Mouse (Mus musculus) intestine, embryonic 14.5 days (tissue): ENCODE data around the gene Ttll8. TPM values are rescaled to one million over a fixed set of nuclear protein-coding genes. Genes with fewer than 3 reads are reported as not detected.

Experiments used
- ATAC-seq: fragments of 200-750 bp; cut with Nextera tagmentation; replicated peaks from 2 replicates; pipeline ENCODE4 v1.8.0; 2017; ENCODE audit warnings: low read depth, moderate number of reproducible peaks, moderate TSS enrichment, moderate library complexity; ENCODE audit not compliant: low FRiP score, low TSS enrichment
- DNase-seq: peaks from one replicate; pipeline ENCODE4 v3.0.0-alpha.2; 2018; ENCODE audit warnings: low spot score
- H3K27ac ChIP-seq: fragments of 300-500 bp; sonication (generic); 2 replicates; pipeline ENCODE4 v1.5.1; 2014; ENCODE audit warnings: low read depth, mild to moderate bottlenecking, control low read depth
- H3K27me3 ChIP-seq: fragments of 300-500 bp; sonication (generic); replicated peaks from 2 replicates; pipeline ENCODE4 v1.6.1; 2014; ENCODE audit warnings: low read length, control low read depth; ENCODE audit not compliant: control insufficient read depth, insufficient read depth
- H3K36me3 ChIP-seq: fragments of 300-500 bp; sonication (generic); 2 replicates; pipeline ENCODE4 v1.6.1; 2014; ENCODE audit warnings: low read length, control low read depth; ENCODE audit not compliant: control insufficient read depth, insufficient read depth
- H3K4me1 ChIP-seq: fragments of 300-500 bp; sonication (generic); replicated peaks from 2 replicates; pipeline ENCODE4 v1.6.1; 2014; ENCODE audit warnings: low read length, control low read depth, mixed read lengths; ENCODE audit not compliant: control insufficient read depth, insufficient read depth
- H3K4me2 ChIP-seq: fragments of 300-500 bp; sonication (generic); 2 replicates; pipeline ENCODE4 v1.6.1; 2014; ENCODE audit warnings: low read length
- H3K4me3 ChIP-seq: fragments of 300-500 bp; sonication (generic); 2 replicates; pipeline ENCODE4 v1.5.1; 2014; ENCODE audit warnings: low read depth, low read length, control low read depth, mixed read lengths
- H3K9ac ChIP-seq: fragments of 300-500 bp; sonication (generic); 2 replicates; pipeline ENCODE4 v1.6.1; 2014; ENCODE audit warnings: mild to moderate bottlenecking, low read length
- H3K9me3 ChIP-seq: fragments of 300-500 bp; sonication (generic); 2 replicates; pipeline ENCODE4 v1.6.1; 2016; ENCODE audit warnings: low read length, control low read depth; ENCODE audit not compliant: control insufficient read depth
- WGBS: fragments of 180-500 bp; shearing (Covaris S2); extraction: QIAGEN DNeasy Blood & Tissue Kit; methylation state at CpG from one replicate; pipeline ENCODE4 v1.1.7; 2014; 5-methylcytosine and 5-hydroxymethylcytosine counted together
- polyA plus RNA-seq: library from polyadenylated mRNA; unstranded; fragments of >200 nt; fragmentation: Nextera tagmentation; extraction: Ambion mirVana; gene quantifications from 2 replicates; pipeline ENCODE4 v1.2.1, GENCODE M21; 2014

Ttll8 gene
- polyA plus RNA-seq, 1 experiment from 2014 or later, result not detected

DNA sequence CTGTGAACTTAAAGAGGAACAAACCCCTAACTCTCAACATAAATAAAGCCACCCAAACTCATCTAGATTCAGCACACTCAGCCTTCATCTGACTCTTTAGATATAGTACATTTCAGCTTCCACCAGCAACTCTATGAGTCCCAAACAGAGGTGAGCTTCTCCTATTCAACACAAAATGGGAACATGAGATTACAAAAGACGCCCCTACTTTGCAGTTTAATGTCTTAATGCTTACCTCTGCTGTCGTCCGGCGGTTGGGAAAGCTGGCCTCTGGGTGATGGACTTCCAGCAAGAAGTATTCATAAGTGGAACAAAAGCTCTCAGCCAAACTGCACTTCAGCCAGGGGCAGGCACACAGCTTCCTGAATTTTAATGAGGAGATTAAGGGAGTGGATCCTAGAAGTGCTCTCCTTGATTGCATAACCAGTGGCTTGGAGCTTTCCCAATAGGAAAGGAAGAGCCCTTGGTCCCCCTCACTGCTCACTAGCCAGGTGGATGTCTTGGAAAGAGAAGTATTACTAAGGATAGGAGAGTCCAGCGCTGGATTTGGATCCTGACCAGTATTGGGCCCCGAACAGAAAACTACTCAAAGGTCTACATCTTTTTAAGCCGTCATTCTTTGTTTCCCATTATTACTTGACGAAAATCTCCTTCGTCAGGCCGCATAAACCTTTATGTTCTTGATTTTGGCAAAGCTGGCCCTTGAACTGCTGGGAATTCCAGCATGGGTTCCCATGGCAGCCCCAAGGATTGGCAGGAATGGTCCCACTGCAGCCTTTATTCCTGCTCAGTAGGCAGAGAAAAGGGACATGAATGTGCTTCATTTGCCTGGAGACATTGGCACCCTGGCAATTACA lies 24.3 kb upstream of the Ttll8 start, which contains the start of gene Mlc1:
TSS of gene Mlc1 (minus strand) at position 727 of the 857 bp plus-strand sequence.
- no peak within 1 kb of the TSS for H3K4me2 ChIP-seq
- 84% methylated on average over 10 of the region's 10 CpGs for WGBS
- no peaks in the 10 kb centered on the region for H3K4me1 ChIP-seq
- H3K4me3 ChIP-seq, result no peak within 1 kb of the TSS
- no peak within 1 kb of the TSS for H3K27ac ChIP-seq
- ATAC-seq (no peak), DNase-seq (no peak)
- no peaks in the 10 kb centered on the region for H3K27me3 ChIP-seq
- no peaks in the 10 kb centered on the region for H3K36me3 ChIP-seq
- H3K9me3 ChIP-seq, result no peaks in the 10 kb centered on the region
- H3K9ac ChIP-seq, result no peak within 1 kb of the TSS

DNA sequence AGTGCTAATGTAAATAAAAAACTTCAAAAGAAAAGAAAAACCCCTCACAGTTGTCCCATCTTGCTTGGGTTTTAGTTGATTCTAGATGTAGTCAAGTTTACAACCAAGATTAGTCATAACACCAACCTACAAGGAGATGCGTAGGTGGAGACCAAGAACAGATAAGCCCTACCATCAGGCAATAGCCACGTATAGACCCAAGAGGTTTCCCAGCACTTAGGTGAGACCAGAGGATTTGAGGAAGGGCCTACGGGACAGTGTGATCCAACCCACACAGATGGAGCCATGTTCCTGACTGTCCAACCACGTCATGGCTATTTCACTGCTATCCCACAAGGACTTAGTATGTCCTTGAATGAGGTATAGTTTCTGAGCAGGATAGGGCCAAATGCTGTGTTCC lies 18.1 kb upstream of the Ttll8 start:
- 86% methylated on average over 4 of the region's 4 CpGs for WGBS
- Histone ChIP-seq H3K4me2 (no peak overlapping the region), H3K36me3 (no peaks in the 10 kb centered on the region), H3K4me1 (no peaks in the 10 kb centered on the region), H3K27ac (no peak overlapping the region), H3K9ac (no peak overlapping the region), H3K4me3 (no peak overlapping the region), H3K9me3 (no peaks in the 10 kb centered on the region), H3K27me3 (no peaks in the 10 kb centered on the region)
- DNase-seq (no peak), ATAC-seq (no peak)

DNA sequence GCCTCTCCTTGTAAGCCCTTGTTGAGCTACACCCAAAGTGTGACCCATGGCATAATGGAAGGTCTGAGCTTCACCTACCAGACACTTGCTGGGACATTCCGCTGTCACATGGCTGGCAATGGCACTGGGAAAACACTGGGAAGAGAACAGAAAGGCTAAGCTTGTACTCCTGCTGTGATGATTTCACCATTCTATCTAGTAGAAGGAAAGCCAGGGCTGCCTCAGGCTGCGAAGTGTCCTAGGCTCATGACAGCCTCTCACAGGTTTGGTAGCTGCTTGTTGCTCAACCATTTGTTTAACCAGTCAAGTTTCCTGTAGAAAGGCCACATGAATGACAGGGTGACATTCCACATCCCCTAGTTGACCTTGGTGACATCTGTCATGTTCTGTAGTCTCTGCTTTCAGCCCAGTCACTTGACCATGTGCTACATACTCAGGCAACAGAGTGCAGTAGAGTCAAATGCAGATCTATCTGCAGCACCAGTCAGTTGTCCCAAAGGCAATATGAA lies 9.9 kb upstream of the Ttll8 start:
- Histone ChIP-seq H3K27ac (no peak overlapping the region), H3K9me3 (no peaks in the 10 kb centered on the region), H3K4me3 (no peak overlapping the region), H3K27me3 (no peaks in the 10 kb centered on the region), H3K4me1 (no peaks in the 10 kb centered on the region), H3K4me2 (no peak overlapping the region), H3K36me3 (no peaks in the 10 kb centered on the region), H3K9ac (no peak overlapping the region)
- ATAC-seq (no peak), DNase-seq (no peak)
- 95% methylated on average over 2 of the region's 2 CpGs for WGBS

DNA sequence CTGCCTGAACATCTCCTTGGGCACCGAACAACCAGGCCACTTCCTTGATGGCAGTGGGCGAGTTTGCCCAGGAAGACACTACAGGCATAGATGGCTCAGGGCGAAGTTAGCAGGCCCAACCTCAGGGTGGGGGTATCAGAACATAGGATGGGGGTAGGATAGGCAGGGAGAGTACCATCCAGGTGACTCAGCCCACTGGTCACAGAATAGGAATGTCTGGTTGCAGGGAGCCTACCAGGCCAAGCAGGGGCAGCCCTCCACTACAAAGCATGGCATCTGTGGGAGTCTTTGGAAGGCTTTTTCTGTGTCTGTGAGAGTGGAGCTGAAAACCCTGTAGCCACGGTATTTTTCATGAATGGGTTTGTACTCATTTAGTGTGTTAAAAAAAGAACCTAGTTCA lies 3.3 kb upstream of the Ttll8 start:
- ATAC-seq (no peak), DNase-seq (no peak)
- Histone ChIP-seq H3K36me3 (no peaks in the 10 kb centered on the region), H3K27ac (no peak overlapping the region), H3K9ac (no peak overlapping the region), H3K9me3 (no peaks in the 10 kb centered on the region), H3K27me3 (peaks cover 25% of the 10 kb centered on the region), H3K4me3 (no peak overlapping the region), H3K4me1 (no peaks in the 10 kb centered on the region; the same call in 1 of the 2 replicates), H3K4me2 (no peak overlapping the region)
- WGBS, result 89% methylated on average over 4 of the region's 4 CpGs

DNA sequence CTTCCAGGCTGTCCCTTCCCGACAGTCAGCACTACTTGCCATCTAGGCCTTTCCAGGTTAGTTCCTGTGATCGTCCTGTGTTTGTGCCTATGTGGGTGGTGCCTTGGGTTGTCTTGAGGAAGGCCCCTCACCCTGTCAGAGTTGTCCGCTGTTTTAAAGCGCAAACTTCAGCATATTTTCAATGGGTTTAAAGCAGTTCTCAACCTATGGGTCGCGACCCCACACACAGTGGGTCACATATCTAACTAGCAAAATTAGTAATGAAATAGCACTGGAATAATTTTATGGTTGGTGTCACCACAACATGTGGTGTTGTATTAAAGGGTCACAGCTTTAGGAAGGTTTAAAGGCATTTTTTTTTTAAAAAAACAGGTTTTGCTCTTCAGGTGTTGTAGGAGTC lies 1.1 kb upstream of the Ttll8 start:
- Histone ChIP-seq H3K4me3 (no peak overlapping the region), H3K36me3 (no peaks in the 10 kb centered on the region), H3K4me2 (no peak overlapping the region), H3K27ac (no peak overlapping the region), H3K4me1 (no peaks in the 10 kb centered on the region; the same call in 1 of the 2 replicates), H3K9ac (no peak overlapping the region), H3K27me3 (peaks cover 25% of the 10 kb centered on the region), H3K9me3 (no peaks in the 10 kb centered on the region)
- DNase-seq, result no peak
- WGBS, result 79% methylated on average over 6 of the region's 6 CpGs
- ATAC-seq, result no peak

DNA sequence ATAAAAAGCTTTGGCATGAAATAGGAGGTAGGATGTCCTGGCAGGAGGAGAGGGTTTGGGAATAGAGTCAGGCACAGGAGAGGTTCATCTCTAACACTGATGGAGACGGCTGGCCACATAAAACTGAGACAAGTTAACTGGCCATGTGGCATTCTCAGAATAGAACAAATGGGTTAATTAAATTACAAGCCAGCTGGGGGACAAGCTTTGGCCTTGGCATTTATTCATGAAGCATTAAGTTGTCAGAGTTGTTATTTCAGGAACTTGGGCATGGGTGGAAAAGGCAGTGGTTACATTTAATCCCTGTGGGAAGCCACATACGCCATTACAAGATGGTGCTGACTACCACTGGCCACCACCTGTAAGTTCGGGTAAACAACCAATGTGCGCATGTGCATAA lies 3.0 kb downstream of the Ttll8 start:
- no peaks in the 10 kb centered on the region for H3K9me3 ChIP-seq
- H3K36me3 ChIP-seq, result no peaks in the 10 kb centered on the region
- H3K27ac ChIP-seq, result no peak overlapping the region
- H3K4me3 ChIP-seq, result no peak overlapping the region
- ATAC-seq (no peak), DNase-seq (no peak)
- H3K4me1 ChIP-seq, result no peaks in the 10 kb centered on the region; the same call in 1 of the 2 replicates
- H3K4me2 ChIP-seq, result no peak overlapping the region
- H3K9ac ChIP-seq, result no peak overlapping the region
- WGBS, result 77% methylated on average over 4 of the region's 4 CpGs
- peaks cover 25% of the 10 kb centered on the region for H3K27me3 ChIP-seq

DNA sequence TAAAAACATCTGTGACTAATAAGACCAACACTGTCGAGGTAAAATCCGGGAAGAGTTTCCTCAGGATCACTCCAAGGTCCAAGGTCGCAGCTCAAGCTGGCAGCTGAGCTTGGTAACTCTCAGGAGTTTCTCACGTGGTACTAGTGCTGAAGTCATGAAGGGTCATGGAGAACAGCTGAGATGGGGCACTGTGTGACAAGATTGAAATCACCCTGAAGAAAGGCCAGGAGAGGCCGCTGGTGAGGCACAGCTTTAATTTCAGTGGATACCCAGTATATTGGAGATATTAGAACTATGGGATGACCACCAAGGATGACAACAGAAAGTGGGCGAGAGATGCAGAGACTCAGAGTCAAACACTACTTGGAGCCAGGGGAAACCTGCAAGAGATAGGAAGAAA lies 7.4 kb downstream of the Ttll8 start:
- WGBS, result 46% methylated on average over 6 of the region's 6 CpGs
- H3K4me1 ChIP-seq, result no peaks in the 10 kb centered on the region
- no peak overlapping the region for H3K9ac ChIP-seq
- H3K27ac ChIP-seq, result no peak overlapping the region
- no peaks in the 10 kb centered on the region for H3K27me3 ChIP-seq
- no peak overlapping the region for H3K4me3 ChIP-seq
- H3K4me2 ChIP-seq, result no peak overlapping the region
- no peaks in the 10 kb centered on the region for H3K9me3 ChIP-seq
- no peaks in the 10 kb centered on the region for H3K36me3 ChIP-seq
- ATAC-seq (no peak), DNase-seq (no peak)

DNA sequence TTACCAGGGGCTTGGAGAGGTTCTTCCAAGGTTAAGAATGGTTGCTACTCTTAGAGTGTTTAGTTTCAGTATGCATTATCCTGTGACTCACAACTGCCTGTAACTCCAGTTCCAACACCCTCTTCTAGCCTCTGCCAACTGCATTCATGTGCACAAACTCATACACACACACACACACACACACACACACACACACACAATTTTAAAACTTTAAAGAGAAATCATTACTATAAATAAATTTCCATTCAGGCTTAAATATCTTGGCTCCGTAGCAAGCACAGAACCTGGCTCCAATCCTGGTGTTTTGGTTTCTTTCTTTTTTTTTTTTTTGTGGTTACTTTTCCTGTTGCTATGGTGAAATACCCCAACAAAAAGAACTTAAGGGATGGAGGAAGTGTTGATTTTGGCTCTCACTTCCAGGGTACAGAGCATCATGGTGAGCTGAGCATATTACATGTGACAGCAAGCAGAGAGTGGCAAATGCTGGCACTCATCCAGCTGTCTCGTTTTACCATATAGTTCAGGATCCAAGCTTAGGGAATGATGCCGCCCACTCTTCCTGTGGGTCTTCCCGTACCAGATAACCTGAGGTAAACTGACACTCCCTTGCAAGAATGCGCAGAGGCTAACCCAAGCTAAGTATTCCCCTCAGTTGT lies 10.2 kb downstream of the Ttll8 start:
- no peaks in the 10 kb centered on the region for H3K4me1 ChIP-seq
- ATAC-seq (no peak), DNase-seq (no peak)
- no peak overlapping the region for H3K4me3 ChIP-seq
- H3K9me3 ChIP-seq, result no peaks in the 10 kb centered on the region
- no peaks in the 10 kb centered on the region for H3K36me3 ChIP-seq
- no peak overlapping the region for H3K9ac ChIP-seq
- H3K4me2 ChIP-seq, result no peak overlapping the region
- WGBS, result 78% methylated on average over 5 of the region's 5 CpGs
- no peak overlapping the region for H3K27ac ChIP-seq
- H3K27me3 ChIP-seq, result no peaks in the 10 kb centered on the region
